Mouse (Mus musculus) stomach, postnatal 0 days (tissue): ENCODE measurements around the gene Rasa4.

Experiments used
- CTCF ChIP-seq: IDR thresholded peaks from 2 replicates; pipeline ENCODE4 v1.5.1; 2016; ENCODE audit warnings: antibody characterized with exemption, low read depth, mild to moderate bottlenecking, moderate library complexity
- EP300 ChIP-seq: optimal IDR thresholded peaks from 2 replicates; pipeline ENCODE3; 2016; ENCODE audit warnings: antibody characterized with exemption

DNA sequence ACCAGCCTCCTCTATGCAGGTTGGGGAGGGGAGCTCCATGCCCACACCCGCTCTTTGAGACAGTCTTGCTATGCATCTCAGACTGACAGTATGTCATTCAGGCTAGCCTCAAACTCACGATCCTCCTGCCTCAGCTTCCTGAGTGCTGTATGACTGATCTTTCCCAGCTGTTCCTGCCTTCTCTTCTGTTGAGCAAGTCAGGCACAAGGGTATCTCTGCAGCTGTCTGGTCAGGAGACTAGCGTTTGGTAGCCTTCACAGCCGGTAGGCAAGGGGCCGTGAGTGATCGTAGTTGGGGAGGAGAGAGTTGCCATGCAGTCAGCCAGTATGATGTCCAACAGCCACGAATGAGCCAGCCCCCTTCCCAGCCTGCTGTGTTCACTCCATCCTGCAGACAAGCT, 11.4 kb downstream of the Rasa4 start:
- TF ChIP-seq CTCF (no peak), EP300 (no peak)
